Mouse (Mus musculus): ENCODE measurements around the gene Bbx.

The Bbx gene

GRCm38 (mm10) chr16:50432062-50432878, at the start of gene Bbx:
Gene Bbx, minus strand, starts transcription at chr16:50432390.
- peak; percentile 95 for DNase-seq (ENCODE audit: extremely low spot score)

GRCm38 (mm10) chr16:50481892-50482291, 49.7 kb upstream of the Bbx start:
- no peak for DNase-seq (ENCODE audit: extremely low spot score)

- no peak for DNase-seq (ENCODE audit: extremely low spot score)
These were observed 49.2 kb upstream of the Bbx start for GRCm38 (mm10) chr16:50481341-50481740.

- no peak for DNase-seq (ENCODE audit: extremely low spot score)
These were observed 46.5 kb upstream of the Bbx start for GRCm38 (mm10) chr16:50478695-50479094.

GRCm38 (mm10) chr16:50477628-50478027, 45.4 kb upstream of the Bbx start:
- DNase-seq (ENCODE audit: extremely low spot score): no peak

- peak; percentile 8 for DNase-seq (ENCODE audit: extremely low spot score)
These were observed 30.2 kb upstream of the Bbx start for GRCm38 (mm10) chr16:50462226-50462870.

GRCm38 (mm10) chr16:50459146-50459545, 27.0 kb upstream of the Bbx start:
- DNase-seq (ENCODE audit: extremely low spot score): no peak

GRCm38 (mm10) chr16:50456053-50456452, 23.9 kb upstream of the Bbx start:
- no peak for DNase-seq (ENCODE audit: extremely low spot score)

- no peak for DNase-seq (ENCODE audit: extremely low spot score)
These were observed 16.9 kb upstream of the Bbx start for GRCm38 (mm10) chr16:50449086-50449485.

- no peak for DNase-seq (ENCODE audit: extremely low spot score)
These were observed 12.8 kb upstream of the Bbx start for GRCm38 (mm10) chr16:50445014-50445413.

- DNase-seq (ENCODE audit: extremely low spot score): no peak
These were observed 6.6 kb upstream of the Bbx start for GRCm38 (mm10) chr16:50438816-50439215.

GRCm38 (mm10) chr16:50437788-50438187, 5.6 kb upstream of the Bbx start:
- no peak for DNase-seq (ENCODE audit: extremely low spot score)

GRCm38 (mm10) chr16:50437331-50437730, 5.1 kb upstream of the Bbx start:
- no peak for DNase-seq (ENCODE audit: extremely low spot score)

- DNase-seq (ENCODE audit: extremely low spot score): peak; percentile 75
These were observed 894 bp downstream of the Bbx start for GRCm38 (mm10) chr16:50431011-50431981.

GRCm38 (mm10) chr16:50430515-50430877, 1.7 kb downstream of the Bbx start:
- no peak for DNase-seq (ENCODE audit: extremely low spot score)

GRCm38 (mm10) chr16:50429692-50430514, 2.3 kb downstream of the Bbx start:
- peak; percentile 72 for DNase-seq (ENCODE audit: extremely low spot score)

- DNase-seq (ENCODE audit: extremely low spot score): peak; percentile 68
These were observed 3.1 kb downstream of the Bbx start for GRCm38 (mm10) chr16:50428871-50429691.

GRCm38 (mm10) chr16:50420130-50420529, 12.1 kb downstream of the Bbx start:
- no peak for DNase-seq (ENCODE audit: extremely low spot score)

- DNase-seq (ENCODE audit: extremely low spot score): no peak
These were observed 16.8 kb downstream of the Bbx start for GRCm38 (mm10) chr16:50415406-50415805.

- DNase-seq (ENCODE audit: extremely low spot score): no peak
These were observed 29.3 kb downstream of the Bbx start for GRCm38 (mm10) chr16:50402851-50403250.
